Mouse (Mus musculus) limb, embryonic 14.5 days (tissue): ENCODE results near the gene Krt12. TPM values are rescaled to one million over a fixed set of nuclear protein-coding genes. Genes with fewer than 3 reads are reported as not detected.
A peak's percentile ranks its signal among the peaks of the same experiment; 100 is the strongest.

Source experiments
- ATAC-seq: fragments of 200-750 bp; cut with Nextera tagmentation; 2 replicates; pipeline ENCODE4 v1.8.0; 2017; ENCODE audit warnings: low read depth, moderate number of reproducible peaks, moderate TSS enrichment; ENCODE audit not compliant: low FRiP score
- DNase-seq: peaks from one replicate; pipeline ENCODE4 v3.0.0-alpha.2; 2015; ENCODE audit warnings: low spot score
- H3K27ac ChIP-seq: fragments of 300-500 bp; sonication (generic); replicated peaks from 2 replicates; pipeline ENCODE4 v1.5.1; 2014; ENCODE audit warnings: low read depth, mild to moderate bottlenecking, low read length, moderate library complexity, mixed read lengths
- H3K27me3 ChIP-seq: fragments of 300-500 bp; sonication (generic); 2 replicates; pipeline ENCODE4 v1.6.1; 2014; ENCODE audit warnings: low read length, mixed read lengths; ENCODE audit not compliant: control insufficient read depth, insufficient read depth
- H3K36me3 ChIP-seq: fragments of 300-500 bp; sonication (generic); 2 replicates; pipeline ENCODE4 v1.6.1; 2014; ENCODE audit warnings: mild to moderate bottlenecking, low read length, moderate library complexity, mixed read lengths; ENCODE audit not compliant: control insufficient read depth, insufficient read depth
- H3K4me1 ChIP-seq: fragments of 300-500 bp; sonication (generic); 2 replicates; pipeline ENCODE4 v1.6.1; 2014; ENCODE audit warnings: antibody characterized with exemption, low read length, mixed read lengths; ENCODE audit not compliant: control insufficient read depth, insufficient read depth
- H3K4me2 ChIP-seq: fragments of 300-500 bp; sonication (generic); replicated peaks from 2 replicates; pipeline ENCODE4 v1.6.1; 2014; ENCODE audit warnings: low read depth, mild to moderate bottlenecking, low read length, moderate library complexity; ENCODE audit not compliant: severe bottlenecking
- H3K4me3 ChIP-seq: fragments of 300-500 bp; sonication (generic); replicated peaks from 2 replicates; pipeline ENCODE4 v1.5.1; 2014; ENCODE audit warnings: low read length
- H3K9ac ChIP-seq: fragments of 300-500 bp; sonication (generic); 2 replicates; pipeline ENCODE4 v1.6.1; 2014; ENCODE audit warnings: mild to moderate bottlenecking, low read depth, low read length, moderate library complexity; ENCODE audit not compliant: severe bottlenecking
- H3K9me3 ChIP-seq: fragments of 300-500 bp; sonication (generic); 2 replicates; pipeline ENCODE4 v1.6.1; 2016; ENCODE audit warnings: low read length; ENCODE audit not compliant: control insufficient read depth
- POLR2A ChIP-seq: fragments of 200-500 bp; IDR thresholded peaks from 2 replicates; pipeline ENCODE4 v1.8.0; 2012; ENCODE audit warnings: inconsistent platforms, mild to moderate bottlenecking, moderate library complexity, borderline replicate concordance; ENCODE audit not compliant: insufficient read depth, insufficient read length; ENCODE audit errors: extremely low read depth
- WGBS: fragments of 180-500 bp; shearing (Covaris S2); extraction: QIAGEN DNeasy Blood & Tissue Kit; methylation state at CpG from one replicate; pipeline ENCODE4 v1.1.7; 2014; 5-methylcytosine and 5-hydroxymethylcytosine counted together
- polyA plus RNA-seq, 2 experiments: library from polyadenylated mRNA; depleted of rRNA in 1 of 2; stranded (reverse) in 1 of 2; unstranded in 1 of 2; fragments of >200 nt; fragmentation: Nextera tagmentation in 1 of 2; extraction: Ambion mirVana in 1 of 2; gene quantifications; 2 replicates each; pipeline versions ENCODE4 v1.2.1 to v1.2.3; 2012 to 2014

The Krt12 gene
- polyA plus RNA-seq, 2 experiments: 0.03 TPM; not detected in 1

DNA sequence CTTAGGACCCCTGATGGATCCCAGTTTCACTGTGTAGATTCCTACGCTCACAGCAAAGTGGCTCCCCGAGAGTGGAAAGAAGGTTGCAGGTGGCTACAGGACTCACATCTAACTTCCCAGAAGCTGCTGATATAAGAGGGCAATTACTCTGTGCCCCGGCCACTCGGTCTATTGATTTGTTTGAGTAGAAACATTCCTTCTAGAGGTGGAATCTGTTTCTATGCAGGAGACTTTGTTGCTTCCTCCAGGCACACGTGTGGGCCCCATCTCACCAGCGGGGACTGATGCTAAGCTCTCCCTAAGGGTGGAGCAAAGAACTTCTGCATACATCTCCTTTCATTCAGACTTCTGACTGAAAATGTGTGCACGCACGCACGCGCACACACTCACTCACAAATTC is 17.4 kb upstream of the Krt12 start:
- no peak for ATAC-seq
- Histone ChIP-seq H3K4me2 (no peak overlapping the region), H3K27ac (no peak overlapping the region), H3K9ac (no peak overlapping the region), H3K4me3 (no peak overlapping the region), H3K9me3 (no peaks in the 10 kb centered on the region), H3K36me3 (no peaks in the 10 kb centered on the region), H3K27me3 (no peaks in the 10 kb centered on the region), H3K4me1 (no peaks in the 10 kb centered on the region)
- no peak for TF ChIP-seq POLR2A
- DNase-seq: no peak
- WGBS: 61% methylated on average over 10 of the region's 10 CpGs

DNA sequence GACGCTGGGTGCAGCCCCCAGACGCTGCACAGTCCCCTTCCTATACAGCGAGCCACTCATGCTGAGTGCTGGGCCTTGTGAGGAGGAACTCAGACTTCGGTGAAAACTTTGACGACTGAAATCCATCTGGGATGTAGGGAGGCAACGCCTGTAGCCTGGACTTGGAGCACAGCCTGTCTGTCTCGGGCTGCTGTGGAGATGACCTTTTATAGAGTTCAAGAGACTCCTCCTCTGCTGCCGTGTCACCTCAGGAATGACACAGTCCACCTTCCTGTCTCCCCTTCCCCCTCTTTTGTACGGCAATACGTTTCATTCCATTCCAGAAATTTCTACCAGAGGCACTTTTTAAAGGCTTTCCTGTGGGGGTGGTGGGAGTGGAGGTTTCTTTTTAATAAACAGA is 15.9 kb upstream of the Krt12 start, which contains the start of gene Krt20:
TSS of gene Krt20 (minus strand) at position 179 of the 400 bp plus-strand sequence.
- no peaks in the 10 kb centered on the region for H3K4me1 ChIP-seq
- TF ChIP-seq POLR2A: no peak
- 31% methylated on average over 10 of the region's 10 CpGs for WGBS
- H3K27ac ChIP-seq: no peak within 1 kb of the TSS
- H3K36me3 ChIP-seq: no peaks in the 10 kb centered on the region
- H3K4me3 ChIP-seq: no peak within 1 kb of the TSS
- no peak within 1 kb of the TSS for H3K9ac ChIP-seq
- no peak for ATAC-seq
- DNase-seq: no peak
- H3K9me3 ChIP-seq: no peaks in the 10 kb centered on the region
- H3K27me3 ChIP-seq: no peaks in the 10 kb centered on the region
- no peak within 1 kb of the TSS for H3K4me2 ChIP-seq

DNA sequence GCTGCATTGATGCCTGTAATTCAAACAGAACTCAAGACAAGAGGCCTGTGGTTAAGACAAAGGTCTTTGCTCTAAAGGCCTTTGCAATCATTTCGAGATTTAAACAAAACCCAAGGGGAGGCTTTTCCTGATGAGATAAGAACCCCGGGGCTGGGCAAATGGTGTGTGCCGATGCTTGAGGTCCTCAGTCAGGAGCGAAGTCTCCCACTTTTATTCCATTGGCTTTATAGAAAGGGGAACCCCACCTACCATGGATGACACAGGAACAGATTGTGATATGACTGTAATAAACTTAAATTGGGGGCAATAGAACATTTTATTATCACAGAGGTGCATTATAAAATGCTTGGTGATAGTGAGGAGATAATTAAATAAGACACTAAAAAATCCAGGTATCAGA is 14.6 kb upstream of the Krt12 start:
- no peak overlapping the region for H3K4me3 ChIP-seq
- ATAC-seq (no peak), DNase-seq (no peak)
- no peaks in the 10 kb centered on the region for H3K4me1 ChIP-seq
- H3K4me2 ChIP-seq: no peak overlapping the region
- H3K36me3 ChIP-seq: no peaks in the 10 kb centered on the region
- TF ChIP-seq POLR2A: no peak
- H3K9ac ChIP-seq: no peak overlapping the region
- WGBS: 80% methylated on average over 4 of the region's 4 CpGs
- no peaks in the 10 kb centered on the region for H3K27me3 ChIP-seq
- no peak overlapping the region for H3K27ac ChIP-seq
- H3K9me3 ChIP-seq: no peaks in the 10 kb centered on the region

DNA sequence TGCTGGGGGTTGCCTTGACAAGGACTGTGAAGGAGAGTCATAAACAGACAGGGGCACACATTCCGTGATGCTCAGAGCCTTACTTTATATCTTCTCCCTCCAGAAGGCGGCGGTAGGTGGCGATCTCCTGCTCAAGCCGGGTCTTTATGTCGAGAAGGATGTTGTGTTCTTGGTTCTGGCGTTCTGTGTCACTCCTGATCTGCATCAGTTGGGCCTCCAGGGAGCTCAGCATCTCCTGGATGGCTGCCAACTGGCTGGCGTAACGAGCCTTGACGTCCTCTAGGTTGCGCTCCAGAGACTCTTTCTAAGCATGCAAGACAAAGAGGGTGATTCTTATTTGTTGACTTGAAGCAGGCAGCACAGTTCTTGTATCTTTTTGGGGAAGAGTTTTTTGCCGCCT is 8.6 kb upstream of the Krt12 start:
- Histone ChIP-seq H3K4me2 (no peak overlapping the region), H3K27me3 (no peaks in the 10 kb centered on the region), H3K9ac (no peak overlapping the region), H3K4me1 (no peaks in the 10 kb centered on the region), H3K27ac (no peak overlapping the region), H3K4me3 (no peak overlapping the region), H3K36me3 (no peaks in the 10 kb centered on the region), H3K9me3 (no peaks in the 10 kb centered on the region)
- TF ChIP-seq POLR2A: no peak
- DNase-seq: peak; percentile 5
- no peak for ATAC-seq
- WGBS: 53% methylated on average over 12 of the region's 12 CpGs

DNA sequence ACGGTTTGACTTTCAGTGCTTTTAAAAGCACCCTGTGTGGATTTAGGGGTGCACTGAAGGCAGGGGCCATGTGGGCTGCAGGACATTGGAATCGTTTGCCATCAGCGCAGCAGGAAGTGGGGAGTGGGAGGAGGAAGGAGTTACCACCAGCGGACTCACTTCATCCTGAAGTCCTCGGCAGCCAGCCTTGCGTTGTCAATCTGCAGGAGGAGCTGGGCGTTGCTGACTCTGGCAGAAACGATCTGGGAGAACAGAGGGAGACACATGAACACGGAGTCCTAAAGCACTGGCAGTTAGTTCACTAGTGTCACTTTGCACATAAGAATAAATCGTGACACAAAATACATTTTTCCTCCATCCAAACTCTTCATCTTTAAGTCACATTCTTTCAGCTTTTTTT is 1.5 kb downstream of the Krt12 start:
- Histone ChIP-seq H3K9ac (0 out of 2 replicates have a peak overlapping the region, but pooled peaks have one; percentile 12), H3K4me1 (no peaks in the 10 kb centered on the region), H3K9me3 (no peaks in the 10 kb centered on the region), H3K4me2 (no peak overlapping the region), H3K4me3 (no peak overlapping the region), H3K27ac (no peak overlapping the region), H3K27me3 (no peaks in the 10 kb centered on the region), H3K36me3 (no peaks in the 10 kb centered on the region)
- 31% methylated on average over 10 of the region's 10 CpGs for WGBS
- DNase-seq (no peak), ATAC-seq (no peak)
- TF ChIP-seq POLR2A: no peak

DNA sequence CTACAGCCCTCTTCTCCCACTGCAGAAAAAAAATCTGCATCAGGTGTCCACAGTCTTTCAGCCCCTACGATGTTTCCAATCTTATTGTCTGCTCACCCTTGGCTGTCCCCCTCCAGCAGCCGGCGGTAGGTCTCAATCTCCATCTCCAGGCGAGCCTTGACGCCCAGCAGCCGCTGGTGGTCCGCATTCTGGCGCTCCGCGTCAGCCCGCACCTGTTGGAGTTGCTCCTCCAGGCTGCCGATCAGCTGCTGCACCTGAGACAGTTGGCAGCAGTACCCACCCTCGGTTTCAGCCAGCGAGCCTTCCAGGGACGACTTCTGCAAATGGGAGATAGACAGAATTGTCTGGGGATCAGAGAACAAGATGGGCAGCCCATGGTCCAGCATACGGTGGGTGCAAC is 4.2 kb downstream of the Krt12 start:
- no peak for DNase-seq
- no peak overlapping the region for H3K9ac ChIP-seq
- WGBS: 72% methylated on average over 16 of the region's 16 CpGs
- no peaks in the 10 kb centered on the region for H3K36me3 ChIP-seq
- H3K4me2 ChIP-seq: no peak overlapping the region
- no peaks in the 10 kb centered on the region for H3K27me3 ChIP-seq
- H3K9me3 ChIP-seq: no peaks in the 10 kb centered on the region
- no peak overlapping the region for H3K27ac ChIP-seq
- no peak for TF ChIP-seq POLR2A
- no peak overlapping the region for H3K4me3 ChIP-seq
- ATAC-seq: no peak
- H3K4me1 ChIP-seq: no peaks in the 10 kb centered on the region
